Mouse (Mus musculus) liver, embryonic 14.5 days (tissue): Measurements from ENCODE around the gene Myo9b. TPM values are rescaled to one million over a fixed set of nuclear protein-coding genes. Genes with fewer than 3 reads are reported as not detected.

ENCODE experiments used
- ATAC-seq: fragments of 200-750 bp; cut with Nextera tagmentation; 2 replicates; pipeline ENCODE4 v1.8.0; 2017; ENCODE audit warnings: moderate number of reproducible peaks, mild to moderate bottlenecking, moderate library complexity; ENCODE audit not compliant: insufficient read depth
- DNase-seq, 3 experiments: peaks; one replicate each; pipeline ENCODE4 v3.0.0-alpha.2; 2012 to 2013; ENCODE audit warnings: low read depth in 3 of 3, low spot score in 3 of 3
- H3K27ac ChIP-seq: fragments of 300-500 bp; sonication (generic); 2 replicates; pipeline ENCODE4 v1.5.1; 2014; ENCODE audit warnings: moderate library complexity, mild to moderate bottlenecking, control low read depth, inconsistent platforms
- H3K27me3 ChIP-seq: fragments of 300-500 bp; sonication (generic); 2 replicates; pipeline ENCODE4 v1.6.1; 2014; ENCODE audit warnings: mild to moderate bottlenecking, low read length, moderate library complexity; ENCODE audit not compliant: control insufficient read depth, insufficient read depth
- H3K36me3 ChIP-seq: fragments of 300-500 bp; sonication (generic); replicated peaks from 2 replicates; pipeline ENCODE4 v1.6.1; 2014; ENCODE audit warnings: low read depth; ENCODE audit not compliant: control insufficient read depth, insufficient read depth
- H3K4me1 ChIP-seq, 2 experiments: fragments of 200-500 bp in 1 of 2; fragments of 300-500 bp in 1 of 2; sonication (generic) in 1 of 2; replicated peaks; 2 replicates each; pipeline ENCODE4 v1.6.1; 2012 to 2014; ENCODE audit warnings: antibody characterized with exemption in 1 of 2, inconsistent platforms in 1 of 2, low read length in 1 of 2; ENCODE audit not compliant: control insufficient read depth in 2 of 2, insufficient read depth in 2 of 2
- H3K4me2 ChIP-seq: fragments of 300-500 bp; sonication (generic); 2 replicates; pipeline ENCODE4 v1.6.1; 2014; ENCODE audit warnings: low read depth, mild to moderate bottlenecking, control low read depth, moderate library complexity
- H3K4me3 ChIP-seq, 2 experiments: fragments of 200-500 bp in 1 of 2; fragments of 300-500 bp in 1 of 2; sonication (generic) in 1 of 2; 2 replicates each; pipeline ENCODE4 v1.5.1; 2012 to 2014; ENCODE audit warnings: low read depth in 2 of 2, low read length in 2 of 2, mild to moderate bottlenecking in 2 of 2, control low read depth in 1 of 2, inconsistent platforms in 1 of 2, moderate library complexity in 1 of 2; ENCODE audit not compliant: insufficient read depth in 1 of 2
- H3K9ac ChIP-seq: fragments of 300-500 bp; sonication (generic); replicated peaks from 2 replicates; pipeline ENCODE4 v1.6.1; 2014; ENCODE audit warnings: mild to moderate bottlenecking, control low read depth, moderate library complexity
- H3K9me3 ChIP-seq: fragments of 300-500 bp; sonication (generic); 2 replicates; pipeline ENCODE4 v1.6.1; 2016; ENCODE audit warnings: low read length, mixed read lengths; ENCODE audit not compliant: control insufficient read depth
- CTCF ChIP-seq: IDR thresholded peaks from 2 replicates; pipeline ENCODE4 v1.5.1; 2016; ENCODE audit warnings: antibody characterized with exemption, low read depth, control low read depth
- EP300 ChIP-seq: IDR thresholded peaks from 2 replicates; pipeline ENCODE4 v1.6.1; 2016; ENCODE audit warnings: antibody characterized with exemption, low read depth
- WGBS: fragments of 180-500 bp; shearing (Covaris S2); extraction: QIAGEN DNeasy Blood & Tissue Kit; methylation state at CpG from one replicate; pipeline ENCODE4 v1.1.7; 2014; ENCODE audit not compliant: insufficient replicate concordance; 5-methylcytosine and 5-hydroxymethylcytosine counted together
- polyA plus RNA-seq, 2 experiments: library from polyadenylated mRNA; depleted of rRNA in 1 of 2; stranded (reverse) in 1 of 2; unstranded in 1 of 2; fragments of >200 nt; fragmentation: Nextera tagmentation in 1 of 2; extraction: Ambion mirVana in 1 of 2; gene quantifications; 2 replicates each; pipeline versions ENCODE4 v1.2.1 to v1.2.3; 2012 to 2014

Myo9b gene
- polyA plus RNA-seq, 2 experiments: 5.8 to 6.4 TPM

- WGBS: 49% methylated on average over 2 of the region's 2 CpGs
- no peak overlapping the region; the same call in 1 of the 2 replicates for H3K27ac ChIP-seq
- ATAC-seq: 0 out of 2 replicates have a peak, but pooled peaks have one; percentile 22
Measured at GRCm38 (mm10) chr8:71296188-71296621, 23.7 kb downstream of the Myo9b start.

GRCm38 (mm10) chr8:71296784-71297183 is 24.3 kb downstream of the Myo9b start:
- 76% methylated on average over 2 of the region's 2 CpGs for WGBS
- Histone ChIP-seq H3K27me3 (no peaks in the 10 kb centered on the region), H3K4me2 (no peak overlapping the region), H3K27ac (no peak overlapping the region; the same call in 1 of the 2 replicates), H3K9ac (no peak overlapping the region), H3K4me1 (peaks cover 0 to 7% of the 10 kb centered on the region in 2 experiments; a peak in 2 of 4 replicates), H3K4me3 (no peak overlapping the region), H3K9me3 (no peaks in the 10 kb centered on the region), H3K36me3 (no peaks in the 10 kb centered on the region; the same call in none of the 2 replicates)
- DNase-seq: no peak
- no peak for TF ChIP-seq EP300
- no peak for TF ChIP-seq CTCF
- no peak for ATAC-seq

More at GRCm38 (mm10) chr8:71296188-71296621, 23.7 kb downstream of the Myo9b start:
- H3K9me3 ChIP-seq: no peaks in the 10 kb centered on the region
- TF ChIP-seq CTCF: no peak
- no peak for TF ChIP-seq EP300
- H3K4me2 ChIP-seq: no peak overlapping the region
- peaks cover 2% of the 10 kb centered on the region for H3K36me3 ChIP-seq
- H3K9ac ChIP-seq: no peak overlapping the region
- no peak overlapping the region for H3K4me3 ChIP-seq
- no peaks in the 10 kb centered on the region for H3K27me3 ChIP-seq
- DNase-seq: no peak
- peaks cover 0 to 7% of the 10 kb centered on the region in 2 experiments; a peak in 2 of 4 replicates for H3K4me1 ChIP-seq

GRCm38 (mm10) chr8:71297439-71297838 is 24.9 kb downstream of the Myo9b start:
- Histone ChIP-seq H3K36me3 (no peaks in the 10 kb centered on the region; the same call in none of the 2 replicates), H3K27ac (no peak overlapping the region), H3K4me1 (peaks cover 0 to 9% of the 10 kb centered on the region in 2 experiments; a peak in 2 of 4 replicates), H3K4me3 (no peak overlapping the region), H3K9me3 (no peaks in the 10 kb centered on the region), H3K4me2 (no peak overlapping the region), H3K9ac (no peak overlapping the region), H3K27me3 (no peaks in the 10 kb centered on the region)
- TF ChIP-seq EP300: no peak
- no peak for TF ChIP-seq CTCF
- DNase-seq: no peak
- no peak for ATAC-seq
- 58% methylated on average over 1 of the region's 1 CpGs for WGBS

GRCm38 (mm10) chr8:71299716-71300115 is 27.2 kb downstream of the Myo9b start:
- Histone ChIP-seq H3K4me2 (no peak overlapping the region), H3K36me3 (no peaks in the 10 kb centered on the region; the same call in none of the 2 replicates), H3K9ac (no peak overlapping the region), H3K4me1 (peaks cover 0 to 11% of the 10 kb centered on the region in 2 experiments; a peak in 2 of 4 replicates), H3K27me3 (no peaks in the 10 kb centered on the region), H3K27ac (no peak overlapping the region), H3K4me3 (no peak overlapping the region), H3K9me3 (no peaks in the 10 kb centered on the region)
- WGBS: 77% methylated on average over 3 of the region's 3 CpGs
- ATAC-seq (no peak), DNase-seq (no peak)
- TF ChIP-seq CTCF (no peak), EP300 (no peak)

GRCm38 (mm10) chr8:71302788-71303187 is 30.3 kb downstream of the Myo9b start:
- H3K4me3 ChIP-seq: no peak overlapping the region
- no peak overlapping the region for H3K27ac ChIP-seq
- WGBS: 49% methylated on average over 1 of the region's 1 CpGs
- DNase-seq: no peak
- TF ChIP-seq CTCF (no peak), EP300 (no peak)
- H3K9ac ChIP-seq: no peak overlapping the region
- ATAC-seq: no peak
- H3K36me3 ChIP-seq: no peaks in the 10 kb centered on the region
- H3K9me3 ChIP-seq: no peaks in the 10 kb centered on the region
- no peak overlapping the region for H3K4me2 ChIP-seq
- no peaks in the 10 kb centered on the region for H3K27me3 ChIP-seq
- H3K4me1 ChIP-seq: peaks cover 0 to 15% of the 10 kb centered on the region in 2 experiments; a peak in 3 of 4 replicates
